Mouse (Mus musculus): ENCODE data around the gene Slc35e2. TPM values are rescaled to one million over a fixed set of nuclear protein-coding genes. Genes with fewer than 3 reads are reported as not detected.
"Not testable (repeated sequence)": the region's sequence is repeated elsewhere in the genome, so short reads cannot be mapped to it uniquely, and the experiment has no call there.

The Slc35e2 gene
- total RNA-seq, 2 experiments from 2014 or later: 3.8 to 4.4 TPM

DNA sequence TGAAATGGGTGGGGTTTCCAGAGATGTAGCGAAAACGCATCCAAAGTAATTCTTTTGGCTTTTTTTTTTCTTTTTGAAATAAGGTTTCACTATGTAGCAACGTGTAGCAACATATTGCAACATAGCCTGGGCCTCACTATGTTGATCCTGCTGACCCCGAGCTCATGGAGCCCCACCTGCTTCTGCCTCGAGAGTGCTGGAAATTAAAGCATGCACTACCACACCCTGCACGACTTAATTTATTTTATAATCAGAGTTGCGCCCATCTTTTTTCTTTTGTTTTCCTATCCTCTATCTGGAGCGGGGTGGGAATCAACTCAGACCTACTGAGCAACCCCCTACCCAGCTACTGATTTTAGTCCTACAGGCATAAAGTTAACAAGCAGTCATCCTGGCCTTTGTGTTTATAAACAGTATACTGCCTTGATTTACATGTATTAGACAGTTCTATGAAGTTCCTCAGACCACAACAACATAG, 68.4 kb downstream of the Slc35e2 start:
- DNase-seq (ENCODE audit: low spot score): no peak

DNA sequence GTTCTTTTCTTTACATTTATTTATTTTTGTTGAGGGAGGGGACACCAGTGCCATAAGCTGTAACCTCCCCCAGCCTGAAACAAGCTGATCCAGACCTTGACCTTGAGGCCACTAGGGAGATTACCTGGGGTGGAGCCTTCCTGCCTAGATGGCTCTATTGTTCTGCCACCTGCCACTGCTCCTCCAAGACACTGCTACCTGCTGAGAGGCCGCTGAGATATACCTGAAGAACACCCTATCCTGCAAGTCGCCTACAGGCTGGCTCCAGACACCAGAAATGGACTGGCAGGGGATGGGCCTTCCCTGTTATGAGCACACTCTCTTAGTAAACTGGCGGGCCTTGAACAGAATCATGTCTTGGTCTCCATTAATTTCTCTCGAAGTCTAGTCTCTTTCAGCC, 69.0 kb downstream of the Slc35e2 start:
- DNase-seq (ENCODE audit: low spot score): not testable (repeated sequence)

DNA sequence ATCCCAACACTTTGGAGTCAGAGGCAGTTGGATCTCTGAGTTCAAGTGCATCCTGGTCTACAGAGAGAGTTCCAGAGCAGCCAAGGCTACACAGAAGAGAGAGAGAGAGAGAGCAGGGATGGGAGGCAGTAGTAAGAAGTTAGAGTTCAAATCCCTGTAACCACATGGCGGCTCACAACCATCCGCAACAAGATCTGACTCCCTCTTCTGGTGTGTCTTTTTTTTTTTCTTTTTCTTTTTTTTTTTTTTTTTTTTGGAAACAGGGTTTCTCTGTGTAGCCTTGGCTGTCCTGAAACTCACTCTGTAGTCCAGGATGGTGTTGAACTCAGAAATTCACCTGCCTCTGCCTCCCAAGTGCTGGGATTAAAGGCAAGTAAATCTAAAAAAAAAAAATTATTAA, 70.9 kb downstream of the Slc35e2 start:
- no peak for DNase-seq (ENCODE audit: low spot score)

Other genes starting within 250 kb of the Slc35e2 start
- gene Prkcz, start 240.1 kb upstream of the Slc35e2 start, total RNA-seq (2021): 1 to 10 TPM; 3.1 to 3.8 TPM
- under 1 TPM; 0.50 to 0.81 TPM for gene Gabrd, start 203.3 kb upstream of the Slc35e2 start, total RNA-seq (2021)
- under 1 TPM; 0.55 to 0.66 TPM for gene Cfap74, start 192.2 kb upstream of the Slc35e2 start, total RNA-seq (2021)
- gene Tmem52, start 132.3 kb upstream of the Slc35e2 start, total RNA-seq (2021): 100 to 1,000 TPM; 138 to 243 TPM
- 10 to 100 TPM; 48.6 to 59.8 TPM for gene Gnb1, start 110.1 kb upstream of the Slc35e2 start, total RNA-seq (2021)
- gene Nadk, start 39.0 kb upstream of the Slc35e2 start, total RNA-seq (2021): 10 to 100 TPM; 16.7 to 22.6 TPM
- gene Cdk11b, start 23.4 kb downstream of the Slc35e2 start, total RNA-seq (2021): 10 to 100 TPM; 29.4 to 30.4 TPM
- gene Gm10563, start 44.0 kb downstream of the Slc35e2 start, total RNA-seq (2021): not detected
- gene Mmp23, start 52.0 kb downstream of the Slc35e2 start, total RNA-seq (2021): 1 to 10 TPM in 1 of 2 experiments, under 1 TPM in 1; 0.53 to 1.8 TPM
- 10 to 100 TPM; 16.1 to 16.8 TPM for gene Mib2, start 67.8 kb downstream of the Slc35e2 start, total RNA-seq (2021)
- gene Fndc10, start 92.9 kb downstream of the Slc35e2 start, total RNA-seq (2021): 1 to 10 TPM in 1 of 2 experiments, under 1 TPM in 1; 0.89 to 1.4 TPM
- 10 to 100 TPM; 40.7 to 45.6 TPM for gene Ssu72, start 103.4 kb downstream of the Slc35e2 start, total RNA-seq (2021)
- gene Tmem240, start 133.4 kb downstream of the Slc35e2 start, total RNA-seq (2021): under 1 TPM; 0.07 to 0.25 TPM
- 10 to 100 TPM; 25.0 to 28.1 TPM for gene Atad3a, start 159.7 kb downstream of the Slc35e2 start, total RNA-seq (2021)
- 1 to 10 TPM; 5.3 to 9.7 TPM for gene Vwa1, start 173.3 kb downstream of the Slc35e2 start, total RNA-seq (2021)
- under 1 TPM; 0.39 to 0.47 TPM for gene Tmem88b, start 184.5 kb downstream of the Slc35e2 start, total RNA-seq (2021)
- not detected for gene Ankrd65, start 189.0 kb downstream of the Slc35e2 start, total RNA-seq (2021)
- 10 to 100 TPM; 50.3 to 54.0 TPM for gene Mrpl20, start 201.5 kb downstream of the Slc35e2 start, total RNA-seq (2021)
- 10 to 100 TPM; 15.4 to 18.3 TPM for gene Ccnl2, start 211.1 kb downstream of the Slc35e2 start, total RNA-seq (2021)
- 10 to 100 TPM; 79.5 to 82.6 TPM for gene Aurkaip1, start 229.9 kb downstream of the Slc35e2 start, total RNA-seq (2021)
- 10 to 100 TPM; 25.0 to 29.7 TPM for gene Mxra8, start 238.3 kb downstream of the Slc35e2 start, total RNA-seq (2021)
- 100 to 1,000 TPM; 104 to 106 TPM for gene Dvl1, start 246.0 kb downstream of the Slc35e2 start, total RNA-seq (2021)